Mouse (Mus musculus) E14TG2a.4 (cell line): ENCODE measurements at regions not wholly inside any gene's neighbourhood (a gene's known extent, or its start where the extent isn't known, plus 50 kb on each side); places are given as distances from the start of the nearest gene placed in this dataset.

Experiments used
- CTCF ChIP-seq: conservative IDR thresholded peaks from 2 replicates; pipeline ENCODE4 v1.5.1; 2014; ENCODE audit warnings: low read length
- POU5F1 ChIP-seq: IDR thresholded peaks from 2 replicates; pipeline ENCODE4 v1.6.1; 2014; ENCODE audit warnings: low read length, borderline replicate concordance

GRCm38 (mm10) chr13:60425140-60425539 lies 176.6 kb upstream of the Dapk1 start:
- TF ChIP-seq CTCF (no peak), POU5F1 (no peak)
